Mouse (Mus musculus) hindbrain, postnatal 0 days (tissue): ENCODE measurements around the gene Ptprk. TPM values are rescaled to one million over a fixed set of nuclear protein-coding genes. Genes with fewer than 3 reads are reported as not detected.

ENCODE experiments used
- ATAC-seq: fragments of 200-750 bp; cut with Nextera tagmentation; 2 replicates; pipeline ENCODE4 v1.8.0; 2017; ENCODE audit warnings: mild to moderate bottlenecking, moderate TSS enrichment, moderate library complexity
- DNase-seq: peaks from one replicate; pipeline ENCODE4 v3.0.0-alpha.2; 2015; ENCODE audit warnings: low spot score
- H3K27ac ChIP-seq: fragments of 300-500 bp; sonication (generic); 2 replicates; pipeline ENCODE4 v1.5.1; 2014; ENCODE audit warnings: mild to moderate bottlenecking
- H3K27me3 ChIP-seq: fragments of 300-500 bp; sonication (generic); 2 replicates; pipeline ENCODE4 v1.6.1; 2014; ENCODE audit warnings: low read length, mixed read lengths; ENCODE audit not compliant: insufficient read depth
- H3K36me3 ChIP-seq: fragments of 300-500 bp; sonication (generic); 2 replicates; pipeline ENCODE4 v1.6.1; 2014; ENCODE audit warnings: low read length, mixed read lengths; ENCODE audit not compliant: insufficient read depth
- H3K4me1 ChIP-seq: fragments of 300-500 bp; sonication (generic); 2 replicates; pipeline ENCODE4 v1.6.1; 2014; ENCODE audit warnings: antibody characterized with exemption, low read length, mixed read lengths; ENCODE audit not compliant: insufficient read depth
- H3K4me2 ChIP-seq: fragments of 300-500 bp; sonication (generic); 2 replicates; pipeline ENCODE4 v1.6.1; 2014; ENCODE audit warnings: low read depth, mild to moderate bottlenecking, low read length, moderate library complexity, mixed read lengths
- H3K4me3 ChIP-seq: fragments of 300-500 bp; sonication (generic); 2 replicates; pipeline ENCODE4 v1.5.1; 2014; ENCODE audit warnings: low read length
- H3K9ac ChIP-seq: fragments of 300-500 bp; sonication (generic); replicated peaks from 2 replicates; pipeline ENCODE4 v1.6.1; 2014; ENCODE audit warnings: mild to moderate bottlenecking, low read length, moderate library complexity, mixed read lengths
- H3K9me3 ChIP-seq: fragments of 300-500 bp; sonication (generic); 2 replicates; pipeline ENCODE4 v1.6.1; 2016; ENCODE audit warnings: low read length, mixed read lengths
- CTCF ChIP-seq: IDR thresholded peaks from 2 replicates; pipeline ENCODE4 v1.5.1; 2016; ENCODE audit warnings: antibody characterized with exemption, control low read depth, low read depth
- WGBS: fragments of 180-500 bp; shearing (Covaris S2); extraction: QIAGEN DNeasy Blood & Tissue Kit; methylation state at CpG from one replicate; pipeline ENCODE4 v1.1.7; 2014; 5-methylcytosine and 5-hydroxymethylcytosine counted together
- polyA plus RNA-seq: library from polyadenylated mRNA; unstranded; fragments of >200 nt; fragmentation: Nextera tagmentation; extraction: Ambion mirVana; gene quantifications from 2 replicates; pipeline ENCODE4 v1.2.1, GENCODE M21; 2015
- total RNA-seq: library from RNA; depleted of rRNA; stranded (reverse); fragments of >200 nt; gene quantifications from 2 replicates; pipeline ENCODE4 v1.2.3, GENCODE M21; 2014

Ptprk gene
- total and polyA plus RNA-seq, 2 experiments from 2014 or later = 23.5 to 49.5 TPM

GRCm38 (mm10) chr10:28073991-28074652, 498 bp upstream of the Ptprk start:
- Histone ChIP-seq H3K27me3 (no peaks in the 10 kb centered on the region), H3K9me3 (no peaks in the 10 kb centered on the region), H3K4me2 (peak overlapping the region; percentile 90), H3K4me3 (peak overlapping the region; percentile 86), H3K36me3 (no peaks in the 10 kb centered on the region), H3K9ac (peak overlapping the region; percentile 65), H3K4me1 (no peaks in the 10 kb centered on the region), H3K27ac (peak overlapping the region; percentile 84)
- ATAC-seq = no peak
- under 1% methylated on average over 26 of the region's 26 CpGs for WGBS
- no peak for TF ChIP-seq CTCF
- peak; percentile 58 for DNase-seq

DNA sequence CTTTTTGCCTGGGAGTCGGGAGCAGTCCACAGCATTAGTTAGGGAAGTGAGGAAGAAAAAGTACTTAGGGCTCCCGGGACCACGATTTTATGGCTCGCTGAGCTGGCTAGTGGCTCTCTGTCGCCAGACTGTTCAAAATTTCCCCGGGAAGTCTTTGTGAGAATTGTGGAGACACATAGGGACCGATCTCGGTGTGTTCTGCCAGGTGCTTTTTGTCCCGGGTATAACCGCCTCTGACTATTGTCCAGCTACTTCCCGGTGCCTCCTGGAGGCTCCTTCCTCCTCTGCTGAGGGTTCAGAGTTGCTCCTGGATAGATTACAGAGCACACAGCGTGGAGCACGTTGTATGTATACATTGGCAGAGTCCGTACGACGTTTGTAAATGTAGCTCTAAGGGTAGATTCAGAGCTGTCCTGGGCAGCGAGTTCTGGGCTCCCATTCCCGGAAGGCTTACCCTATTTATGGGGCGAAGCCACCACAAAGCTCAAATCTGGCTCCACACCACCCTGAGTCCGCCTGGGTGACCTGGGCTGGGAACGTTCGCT, 943 bp downstream of the Ptprk start:
- Histone ChIP-seq H3K4me1 (no peaks in the 10 kb centered on the region), H3K27me3 (no peaks in the 10 kb centered on the region), H3K4me2 (peak overlapping the region; percentile 90), H3K36me3 (no peaks in the 10 kb centered on the region), H3K9ac (peak overlapping the region; percentile 65), H3K4me3 (peak overlapping the region; percentile 86), H3K27ac (peak overlapping the region; percentile 84; the same call in 1 of the 2 replicates), H3K9me3 (no peaks in the 10 kb centered on the region)
- DNase-seq (peak; percentile 53), ATAC-seq (no peak)
- WGBS = under 1% methylated on average over 22 of the region's 22 CpGs
- no peak for TF ChIP-seq CTCF

DNA sequence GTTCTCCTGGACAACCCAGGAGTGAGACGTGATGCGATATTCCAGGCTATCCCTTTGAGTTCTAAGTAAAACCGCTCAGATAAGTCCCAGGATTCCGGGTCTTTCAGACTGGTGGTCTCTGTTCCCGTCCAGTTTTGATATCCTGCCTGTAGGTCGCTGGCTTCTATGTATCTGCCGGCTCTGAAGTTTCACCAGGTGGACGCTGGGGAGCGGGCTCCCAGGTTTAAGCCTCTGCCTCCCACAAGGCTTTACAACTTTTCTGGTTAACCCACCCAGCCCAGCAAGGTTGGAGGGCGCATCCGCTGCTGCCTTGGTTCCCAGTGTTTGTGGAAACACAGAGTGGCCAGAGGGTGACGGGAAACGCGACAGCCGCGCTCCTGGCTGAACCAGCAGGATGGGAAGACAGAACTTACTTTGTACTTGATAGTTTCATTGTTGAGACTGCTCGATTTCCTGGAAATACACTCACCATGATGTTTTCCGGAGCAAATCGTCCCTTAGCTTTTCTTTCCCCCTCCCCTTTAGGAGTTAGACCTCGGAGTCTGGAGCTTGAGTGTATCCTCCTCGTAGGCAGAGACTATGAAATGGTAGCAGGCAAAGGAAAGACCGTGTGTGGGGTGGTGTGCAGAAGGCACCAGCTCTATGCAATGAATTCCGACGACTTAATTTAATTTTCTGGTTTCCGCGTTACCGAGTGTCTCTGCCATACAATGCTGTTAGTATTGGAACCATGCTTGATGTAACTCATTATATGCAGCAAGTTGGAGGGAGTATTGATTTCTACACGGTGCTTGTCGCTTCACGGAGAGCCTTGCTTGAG, 1.6 kb downstream of the Ptprk start:
- H3K27ac ChIP-seq = peak overlapping the region; percentile 84; the same call in 1 of the 2 replicates
- no peaks in the 10 kb centered on the region for H3K27me3 ChIP-seq
- peak overlapping the region; percentile 65 for H3K9ac ChIP-seq
- TF ChIP-seq CTCF = no peak
- H3K4me1 ChIP-seq = no peaks in the 10 kb centered on the region
- no peaks in the 10 kb centered on the region for H3K36me3 ChIP-seq
- WGBS = 2% methylated on average over 30 of the region's 30 CpGs
- DNase-seq = peak; percentile 58
- H3K4me2 ChIP-seq = peak overlapping the region; percentile 90
- no peak for ATAC-seq
- no peaks in the 10 kb centered on the region for H3K9me3 ChIP-seq
- peak overlapping the region; percentile 86 for H3K4me3 ChIP-seq

GRCm38 (mm10) chr10:28078270-28078669, 3.6 kb downstream of the Ptprk start:
- Histone ChIP-seq H3K9ac (no peak overlapping the region), H3K36me3 (no peaks in the 10 kb centered on the region), H3K4me1 (no peaks in the 10 kb centered on the region), H3K4me3 (no peak overlapping the region), H3K27me3 (no peaks in the 10 kb centered on the region), H3K4me2 (peak overlapping the region; percentile 90), H3K27ac (no peak overlapping the region), H3K9me3 (no peaks in the 10 kb centered on the region)
- no peak for ATAC-seq
- TF ChIP-seq CTCF = peak; percentile 40
- 71% methylated on average over 1 of the region's 1 CpGs for WGBS
- peak; percentile 55 for DNase-seq

GRCm38 (mm10) chr10:28081221-28081620, 6.6 kb downstream of the Ptprk start:
- H3K27ac ChIP-seq = no peak overlapping the region
- no peaks in the 10 kb centered on the region for H3K36me3 ChIP-seq
- WGBS = 87% methylated on average over 2 of the region's 2 CpGs
- DNase-seq = no peak
- no peaks in the 10 kb centered on the region for H3K4me1 ChIP-seq
- ATAC-seq = no peak
- no peak overlapping the region for H3K9ac ChIP-seq
- H3K27me3 ChIP-seq = no peaks in the 10 kb centered on the region
- no peaks in the 10 kb centered on the region for H3K9me3 ChIP-seq
- no peak for TF ChIP-seq CTCF
- H3K4me2 ChIP-seq = no peak overlapping the region
- no peak overlapping the region for H3K4me3 ChIP-seq

DNA sequence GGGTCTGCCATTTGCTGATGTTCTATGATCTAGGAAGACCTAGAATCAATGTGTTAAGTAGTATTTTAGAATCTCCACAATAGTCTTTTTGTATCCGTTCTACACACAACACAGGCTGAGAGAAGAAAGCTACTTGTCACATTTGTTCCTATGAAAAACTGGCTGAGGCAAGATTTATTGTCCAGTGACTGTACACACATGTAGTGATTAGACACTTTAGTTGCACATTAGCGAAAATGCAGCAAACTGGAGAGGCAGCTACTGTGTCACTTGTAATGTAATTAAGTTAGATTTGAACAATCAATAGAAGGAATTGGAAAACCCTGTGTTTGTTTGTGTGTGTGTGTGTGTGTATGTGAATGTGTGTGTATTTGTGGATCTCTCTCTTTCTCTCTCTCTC, 8.6 kb downstream of the Ptprk start:
- H3K4me3 ChIP-seq = no peak overlapping the region
- H3K36me3 ChIP-seq = no peaks in the 10 kb centered on the region
- no peak overlapping the region for H3K27ac ChIP-seq
- no peak for TF ChIP-seq CTCF
- no peaks in the 10 kb centered on the region for H3K9me3 ChIP-seq
- no peak overlapping the region for H3K4me2 ChIP-seq
- ATAC-seq (no peak), DNase-seq (no peak)
- H3K9ac ChIP-seq = no peak overlapping the region
- H3K27me3 ChIP-seq = no peaks in the 10 kb centered on the region
- 61% methylated on average over 2 of the region's 2 CpGs for WGBS
- no peaks in the 10 kb centered on the region for H3K4me1 ChIP-seq

GRCm38 (mm10) chr10:28083625-28084024, 9.0 kb downstream of the Ptprk start:
- DNase-seq = no peak
- Histone ChIP-seq H3K9ac (no peak overlapping the region), H3K27ac (no peak overlapping the region), H3K36me3 (no peaks in the 10 kb centered on the region), H3K4me1 (no peaks in the 10 kb centered on the region), H3K4me2 (no peak overlapping the region), H3K4me3 (no peak overlapping the region), H3K9me3 (no peaks in the 10 kb centered on the region), H3K27me3 (no peaks in the 10 kb centered on the region)
- TF ChIP-seq CTCF = no peak
- 93% methylated on average over 1 of the region's 1 CpGs for WGBS
- no peak for ATAC-seq
